Mouse (Mus musculus): ENCODE measurements around the gene Olfr435.

DNA sequence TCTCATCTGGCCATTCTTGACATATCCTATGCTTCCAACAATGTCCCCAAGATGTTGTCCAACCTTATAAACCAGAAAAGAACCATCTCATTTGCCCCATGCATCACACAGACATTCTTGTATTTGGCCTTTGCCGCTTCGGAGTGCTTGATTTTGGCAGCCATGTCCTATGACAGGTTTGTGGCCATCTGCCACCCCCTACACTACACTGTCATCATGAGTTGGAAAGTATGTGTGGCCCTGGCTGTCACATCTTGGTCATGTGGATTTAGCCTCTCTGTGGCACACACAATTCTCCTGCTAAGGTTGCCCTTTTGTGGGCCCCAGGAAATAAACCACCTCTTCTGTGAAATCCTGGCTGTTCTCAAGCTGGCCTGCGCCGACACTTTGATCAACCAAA lies 29.7 kb upstream of the Olfr435 start:
- TF ChIP-seq CTCF (IDR thresholded peaks at IDR 0.05; ENCODE audit: low read depth, low read length) = no peak
- TF ChIP-seq GATA1 (IDR thresholded peaks at IDR 0.05; ENCODE audit: borderline replicate concordance, low read length) = no peak
- TF ChIP-seq TAL1 (conservative IDR thresholded peaks at IDR 0.05; ENCODE audit: low read depth, low read length) = no peak
- no peak for TF ChIP-seq POLR2AphosphoS5 (IDR thresholded peaks at IDR 0.05; ENCODE audit: insufficient replicate concordance, low read depth, low read length)

Measured in G1E (cell line).